Mouse (Mus musculus): Measurements from ENCODE around the gene Nkain4. TPM values are rescaled to one million over a fixed set of nuclear protein-coding genes. Genes with fewer than 3 reads are reported as not detected.

Nkain4 gene
- total and polyA plus RNA-seq, 3 experiments = 7.0 to 18.0 (median 7.3) TPM

GRCm38 (mm10) chr2:180919913-180920809, 34.3 kb downstream of the Nkain4 start:
- peaks cover 19% of the 10 kb centered on the region for H3K36me3 ChIP-seq (ENCODE audit: control insufficient read depth, insufficient read depth, low read length)
- no peak for TF ChIP-seq POLR2A (IDR thresholded peaks at IDR 0.05; ENCODE audit: insufficient read depth, low read depth, low read length)
- TF ChIP-seq EP300 (IDR thresholded peaks at IDR 0.05; ENCODE audit: insufficient read depth, low read depth, low read length) = no peak
- TF ChIP-seq CTCF (IDR thresholded peaks at IDR 0.05) = no peak
- peaks cover 4% of the 10 kb centered on the region for H3K79me2 ChIP-seq (replicated peaks; ENCODE audit: control insufficient read depth, insufficient read depth, low read length)
- H3K27ac ChIP-seq = peak overlapping the region; percentile 80
- H3K9ac ChIP-seq (ENCODE audit: low read depth, low read length) = peak overlapping the region; percentile 99
- H3K4me1 ChIP-seq (ENCODE audit: control insufficient read depth, insufficient read depth, low read length) = peaks cover 5% of the 10 kb centered on the region
- intact Hi-C loops (cut with DNase I) = no loop called here
- no peaks in the 10 kb centered on the region for H3K27me3 ChIP-seq (ENCODE audit: control insufficient read depth, insufficient read depth, low read length)
- under 1% methylated on average over 61 of the region's 61 CpGs for WGBS
- peak overlapping the region; percentile 94 for H3K4me3 ChIP-seq
- DNase-seq = no peak

GRCm38 (mm10) chr2:180915886-180916433, 38.5 kb downstream of the Nkain4 start:
- no peak overlapping the region for H3K27ac ChIP-seq
- intact Hi-C loops (cut with DNase I) = no loop called here
- peaks cover 7% of the 10 kb centered on the region for H3K79me2 ChIP-seq (replicated peaks; ENCODE audit: control insufficient read depth, insufficient read depth, low read length)
- H3K27me3 ChIP-seq (ENCODE audit: control insufficient read depth, insufficient read depth, low read length) = no peaks in the 10 kb centered on the region
- DNase-seq = no peak
- TF ChIP-seq EP300 (IDR thresholded peaks at IDR 0.05; ENCODE audit: insufficient read depth, low read depth, low read length) (no peak), CTCF (IDR thresholded peaks at IDR 0.05) (no peak)
- peaks cover 29% of the 10 kb centered on the region for H3K36me3 ChIP-seq (ENCODE audit: control insufficient read depth, insufficient read depth, low read length)
- H3K4me3 ChIP-seq = no peak overlapping the region
- peaks cover 5% of the 10 kb centered on the region for H3K4me1 ChIP-seq (ENCODE audit: control insufficient read depth, insufficient read depth, low read length)
- H3K9ac ChIP-seq (ENCODE audit: low read depth, low read length) = no peak overlapping the region
- WGBS = 31% methylated on average over 3 of the region's 3 CpGs

- Histone ChIP-seq H3K4me1 (ENCODE audit: control insufficient read depth, insufficient read depth, low read length) (peaks cover 2% of the 10 kb centered on the region), H3K27ac (no peak overlapping the region), H3K4me3 (no peak overlapping the region), H3K36me3 (ENCODE audit: control insufficient read depth, insufficient read depth, low read length) (peaks cover 20% of the 10 kb centered on the region), H3K27me3 (ENCODE audit: control insufficient read depth, insufficient read depth, low read length) (no peaks in the 10 kb centered on the region), H3K79me2 (replicated peaks; ENCODE audit: control insufficient read depth, insufficient read depth, low read length) (peaks cover 3% of the 10 kb centered on the region), H3K9ac (ENCODE audit: low read depth, low read length) (no peak overlapping the region)
- intact Hi-C loops (cut with DNase I) = no loop called here
- TF ChIP-seq CTCF (IDR thresholded peaks at IDR 0.05) = no peak
- TF ChIP-seq EP300 (IDR thresholded peaks at IDR 0.05; ENCODE audit: insufficient read depth, low read depth, low read length) = no peak
- DNase-seq = no peak
- WGBS = 85% methylated on average over 12 of the region's 12 CpGs
These were observed 43.6 kb downstream of the Nkain4 start for GRCm38 (mm10) chr2:180910928-180911327.

GRCm38 (mm10) chr2:180905556-180906221, 48.8 kb downstream of the Nkain4 start:
- no peak for DNase-seq
- H3K79me2 ChIP-seq (replicated peaks; ENCODE audit: control insufficient read depth, insufficient read depth, low read length) = no peaks in the 10 kb centered on the region
- H3K27me3 ChIP-seq (ENCODE audit: control insufficient read depth, insufficient read depth, low read length) = no peaks in the 10 kb centered on the region
- H3K4me3 ChIP-seq = no peak overlapping the region
- H3K36me3 ChIP-seq (ENCODE audit: control insufficient read depth, insufficient read depth, low read length) = peaks cover 7% of the 10 kb centered on the region
- H3K9ac ChIP-seq (ENCODE audit: low read depth, low read length) = no peak overlapping the region
- TF ChIP-seq EP300 (IDR thresholded peaks at IDR 0.05; ENCODE audit: insufficient read depth, low read depth, low read length) = no peak
- no peak for TF ChIP-seq POLR2A (IDR thresholded peaks at IDR 0.05; ENCODE audit: insufficient read depth, low read depth, low read length)
- TF ChIP-seq CTCF (IDR thresholded peaks at IDR 0.05) = no peak
- no peaks in the 10 kb centered on the region for H3K4me1 ChIP-seq (ENCODE audit: control insufficient read depth, insufficient read depth, low read length)
- no peak overlapping the region for H3K27ac ChIP-seq
- WGBS = 67% methylated on average over 5 of the region's 5 CpGs
- intact Hi-C loops (cut with DNase I) = no loop called here

GRCm38 (mm10) chr2:180904435-180905208, 49.9 kb downstream of the Nkain4 start:
- WGBS = 91% methylated on average over 18 of the region's 18 CpGs
- no peak overlapping the region for H3K9ac ChIP-seq (ENCODE audit: low read depth, low read length)
- no peaks in the 10 kb centered on the region for H3K4me1 ChIP-seq (ENCODE audit: control insufficient read depth, insufficient read depth, low read length)
- no peak for DNase-seq
- no peaks in the 10 kb centered on the region for H3K27me3 ChIP-seq (ENCODE audit: control insufficient read depth, insufficient read depth, low read length)
- TF ChIP-seq POLR2A (IDR thresholded peaks at IDR 0.05; ENCODE audit: insufficient read depth, low read depth, low read length) (no peak), CTCF (IDR thresholded peaks at IDR 0.05) (no peak), EP300 (IDR thresholded peaks at IDR 0.05; ENCODE audit: insufficient read depth, low read depth, low read length) (no peak)
- no peaks in the 10 kb centered on the region for H3K79me2 ChIP-seq (replicated peaks; ENCODE audit: control insufficient read depth, insufficient read depth, low read length)
- no peak overlapping the region for H3K4me3 ChIP-seq
- peaks cover 4% of the 10 kb centered on the region; the same call in 1 of the 2 replicates for H3K36me3 ChIP-seq (ENCODE audit: control insufficient read depth, insufficient read depth, low read length)
- intact Hi-C loops (cut with DNase I) = no loop called here
- H3K27ac ChIP-seq = no peak overlapping the region

Measured in heart, adult 2 months (tissue).